Mouse (Mus musculus) limb, embryonic 14.5 days (tissue): ENCODE results near the gene Ptpn5. TPM values are rescaled to one million over a fixed set of nuclear protein-coding genes. Genes with fewer than 3 reads are reported as not detected.
A peak's percentile ranks its signal among the peaks of the same experiment; 100 is the strongest.

Experiments
- ATAC-seq: fragments of 200-750 bp; cut with Nextera tagmentation; 2 replicates; pipeline ENCODE4 v1.8.0; 2017; ENCODE audit warnings: low read depth, moderate number of reproducible peaks, moderate TSS enrichment; ENCODE audit not compliant: low FRiP score
- DNase-seq: peaks from one replicate; pipeline ENCODE4 v3.0.0-alpha.2; 2015; ENCODE audit warnings: low spot score
- H3K27ac ChIP-seq: fragments of 300-500 bp; sonication (generic); replicated peaks from 2 replicates; pipeline ENCODE4 v1.5.1; 2014; ENCODE audit warnings: low read depth, mild to moderate bottlenecking, low read length, moderate library complexity, mixed read lengths
- H3K27me3 ChIP-seq: fragments of 300-500 bp; sonication (generic); 2 replicates; pipeline ENCODE4 v1.6.1; 2014; ENCODE audit warnings: low read length, mixed read lengths; ENCODE audit not compliant: control insufficient read depth, insufficient read depth
- H3K36me3 ChIP-seq: fragments of 300-500 bp; sonication (generic); 2 replicates; pipeline ENCODE4 v1.6.1; 2014; ENCODE audit warnings: mild to moderate bottlenecking, low read length, moderate library complexity, mixed read lengths; ENCODE audit not compliant: control insufficient read depth, insufficient read depth
- H3K4me1 ChIP-seq: fragments of 300-500 bp; sonication (generic); 2 replicates; pipeline ENCODE4 v1.6.1; 2014; ENCODE audit warnings: antibody characterized with exemption, low read length, mixed read lengths; ENCODE audit not compliant: control insufficient read depth, insufficient read depth
- H3K4me2 ChIP-seq: fragments of 300-500 bp; sonication (generic); replicated peaks from 2 replicates; pipeline ENCODE4 v1.6.1; 2014; ENCODE audit warnings: low read depth, mild to moderate bottlenecking, low read length, moderate library complexity; ENCODE audit not compliant: severe bottlenecking
- H3K4me3 ChIP-seq: fragments of 300-500 bp; sonication (generic); replicated peaks from 2 replicates; pipeline ENCODE4 v1.5.1; 2014; ENCODE audit warnings: low read length
- H3K9ac ChIP-seq: fragments of 300-500 bp; sonication (generic); 2 replicates; pipeline ENCODE4 v1.6.1; 2014; ENCODE audit warnings: mild to moderate bottlenecking, low read depth, low read length, moderate library complexity; ENCODE audit not compliant: severe bottlenecking
- H3K9me3 ChIP-seq: fragments of 300-500 bp; sonication (generic); 2 replicates; pipeline ENCODE4 v1.6.1; 2016; ENCODE audit warnings: low read length; ENCODE audit not compliant: control insufficient read depth
- POLR2A ChIP-seq: fragments of 200-500 bp; IDR thresholded peaks from 2 replicates; pipeline ENCODE4 v1.8.0; 2012; ENCODE audit warnings: inconsistent platforms, mild to moderate bottlenecking, moderate library complexity, borderline replicate concordance; ENCODE audit not compliant: insufficient read depth, insufficient read length; ENCODE audit errors: extremely low read depth
- WGBS: fragments of 180-500 bp; shearing (Covaris S2); extraction: QIAGEN DNeasy Blood & Tissue Kit; methylation state at CpG from one replicate; pipeline ENCODE4 v1.1.7; 2014; 5-methylcytosine and 5-hydroxymethylcytosine counted together
- polyA plus RNA-seq, 2 experiments: library from polyadenylated mRNA; depleted of rRNA in 1 of 2; stranded (reverse) in 1 of 2; unstranded in 1 of 2; fragments of >200 nt; fragmentation: Nextera tagmentation in 1 of 2; extraction: Ambion mirVana in 1 of 2; gene quantifications; 2 replicates each; pipeline versions ENCODE4 v1.2.1 to v1.2.3; 2012 to 2014

Ptpn5 gene
- polyA plus RNA-seq, 2 experiments = 0.22 to 0.74 TPM

GRCm38 (mm10) chr7:47053287-47053686 is 80.2 kb downstream of the Ptpn5 start:
- H3K27me3 ChIP-seq = no peaks in the 10 kb centered on the region
- 0 out of 2 replicates have a peak overlapping the region, but pooled peaks have one; percentile 64 for H3K27ac ChIP-seq
- H3K9me3 ChIP-seq = no peaks in the 10 kb centered on the region
- DNase-seq (no peak), ATAC-seq (no peak)
- no peak for TF ChIP-seq POLR2A
- H3K4me3 ChIP-seq = no peak overlapping the region
- H3K9ac ChIP-seq = no peak overlapping the region
- no peak overlapping the region for H3K4me2 ChIP-seq
- H3K4me1 ChIP-seq = peaks cover 21% of the 10 kb centered on the region
- H3K36me3 ChIP-seq = peaks cover 9% of the 10 kb centered on the region; the same call in 1 of the 2 replicates
- WGBS = 91% methylated on average over 15 of the region's 15 CpGs

DNA sequence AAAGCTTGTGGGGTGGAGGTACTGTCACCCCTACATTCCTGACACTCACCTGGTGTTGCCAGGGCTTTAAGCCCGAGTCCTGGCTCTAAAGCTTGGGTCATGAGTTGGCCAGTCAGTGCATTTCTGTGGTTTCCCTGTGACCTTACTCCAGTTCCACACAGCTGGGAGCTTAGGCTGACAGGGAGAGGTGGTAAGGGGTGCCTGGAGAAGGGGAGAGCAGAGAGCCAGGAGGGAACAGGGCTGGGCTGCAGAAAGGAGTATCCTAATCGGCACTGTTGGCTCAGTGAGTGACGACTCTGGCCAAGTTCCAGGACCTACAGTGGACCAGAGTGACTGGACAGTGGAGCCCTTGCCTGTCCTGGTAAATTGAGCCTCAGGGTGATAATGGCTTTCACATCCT is 81.2 kb downstream of the Ptpn5 start:
- Histone ChIP-seq H3K27me3 (no peaks in the 10 kb centered on the region), H3K4me1 (peaks cover 21% of the 10 kb centered on the region), H3K27ac (peak overlapping the region; percentile 64), H3K9ac (peak overlapping the region; percentile 38), H3K36me3 (peaks cover 9% of the 10 kb centered on the region; the same call in 1 of the 2 replicates), H3K4me2 (peak overlapping the region; percentile 63), H3K9me3 (no peaks in the 10 kb centered on the region), H3K4me3 (peak overlapping the region; percentile 80)
- WGBS = 22% methylated on average over 3 of the region's 3 CpGs
- peak; percentile 27 for DNase-seq
- no peak for ATAC-seq
- no peak for TF ChIP-seq POLR2A

- Histone ChIP-seq H3K27ac (peak overlapping the region; percentile 64), H3K4me2 (peak overlapping the region; percentile 63), H3K36me3 (peaks cover 9% of the 10 kb centered on the region; the same call in 1 of the 2 replicates), H3K9ac (peak overlapping the region; percentile 76), H3K4me1 (peaks cover 21% of the 10 kb centered on the region), H3K4me3 (peak overlapping the region; percentile 80), H3K9me3 (no peaks in the 10 kb centered on the region), H3K27me3 (no peaks in the 10 kb centered on the region)
- peak; percentile 80 for DNase-seq
- peak; percentile 31 for ATAC-seq
- no peak for TF ChIP-seq POLR2A
- WGBS = 3% methylated on average over 2 of the region's 2 CpGs
These were observed 81.9 kb downstream of the Ptpn5 start for GRCm38 (mm10) chr7:47051404-47052151.

DNA sequence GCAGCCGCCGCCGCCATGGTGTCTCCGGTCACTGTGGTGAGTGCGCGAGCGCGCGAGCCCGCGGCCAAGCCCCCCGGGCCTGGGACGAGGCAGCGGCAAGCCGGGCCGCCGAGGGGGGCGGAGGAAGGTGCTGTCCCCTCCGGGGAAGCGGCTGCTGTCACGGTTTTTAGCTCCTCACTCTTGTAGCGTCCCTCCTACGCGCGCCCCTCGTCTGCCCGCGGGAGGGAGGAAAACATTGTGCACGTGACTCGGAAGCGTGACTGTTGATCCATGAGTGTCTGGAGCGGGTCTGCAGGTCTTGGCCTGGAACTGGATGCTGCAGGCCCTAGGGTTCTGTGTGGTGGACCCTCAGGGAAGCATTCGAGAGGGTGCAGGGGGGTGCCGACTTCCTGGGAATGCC is 82.7 kb downstream of the Ptpn5 start:
- Histone ChIP-seq H3K9ac (peak overlapping the region; percentile 76), H3K27me3 (no peaks in the 10 kb centered on the region), H3K4me2 (peak overlapping the region; percentile 63), H3K9me3 (no peaks in the 10 kb centered on the region), H3K27ac (peak overlapping the region; percentile 81), H3K4me1 (peaks cover 21% of the 10 kb centered on the region), H3K4me3 (peak overlapping the region; percentile 80), H3K36me3 (peaks cover 9% of the 10 kb centered on the region; the same call in 1 of the 2 replicates)
- 0% methylated on average over 19 of the region's 34 CpGs for WGBS
- DNase-seq (peak; percentile 19), ATAC-seq (peak; percentile 51)
- no peak for TF ChIP-seq POLR2A

- DNase-seq = peak; percentile 96
- Histone ChIP-seq H3K4me2 (peak within 1 kb of the TSS; percentile 63), H3K4me1 (peaks cover 21% of the 10 kb centered on the region), H3K27ac (peak within 1 kb of the TSS; percentile 81), H3K9me3 (no peaks in the 10 kb centered on the region), H3K4me3 (peak within 1 kb of the TSS; percentile 80), H3K36me3 (peaks cover 9% of the 10 kb centered on the region; the same call in 1 of the 2 replicates), H3K27me3 (no peaks in the 10 kb centered on the region), H3K9ac (peak within 1 kb of the TSS; percentile 76)
- no peak for TF ChIP-seq POLR2A
- under 1% methylated on average over 33 of the region's 33 CpGs for WGBS
- ATAC-seq = peak; percentile 99
These were observed 83.1 kb downstream of the Ptpn5 start, which contains the start of gene Tmem86a for GRCm38 (mm10) chr7:47050366-47050765. Tmem86a (plus strand) TSS chr7:47050601.
